Mouse (Mus musculus): ENCODE results near the gene Kif12. TPM values are rescaled to one million over a fixed set of nuclear protein-coding genes. Genes with fewer than 3 reads are reported as not detected.

The Kif12 gene
- polyA plus RNA-seq, 1 experiment = not detected

DNA sequence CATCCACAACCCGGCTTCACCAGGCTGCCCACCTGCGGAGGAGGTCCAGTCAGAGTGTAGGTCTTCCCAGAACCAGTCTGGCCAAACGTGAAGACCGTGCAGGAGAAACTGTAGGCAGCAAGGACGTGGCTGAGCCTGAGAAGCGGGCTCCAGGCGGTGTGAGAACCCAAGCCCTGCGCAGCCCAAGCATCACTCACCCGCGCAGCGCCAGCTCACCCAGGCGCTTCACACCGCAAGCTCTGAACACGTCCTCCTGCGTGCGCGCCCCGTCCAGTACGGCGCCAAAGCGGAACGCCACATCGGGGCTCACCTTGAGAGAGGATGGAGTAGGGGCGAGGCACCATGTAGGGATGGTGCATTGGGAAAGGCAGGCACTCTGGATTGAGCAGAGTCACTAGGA, 809 bp downstream of the Kif12 start:
- Histone ChIP-seq H3ac (ENCODE audit: control insufficient read depth, insufficient read length, low read depth) (no peak overlapping the region), H3K4me3 (ENCODE audit: insufficient read depth, poor library complexity, severe bottlenecking) (no peak overlapping the region), H3K36me3 (ENCODE audit: control insufficient read depth, insufficient read depth) (no peaks in the 10 kb centered on the region), H3K27me3 (ENCODE audit: control insufficient read depth, insufficient read depth, insufficient read length) (peaks cover 24% of the 10 kb centered on the region), H3K79me3 (ENCODE audit: low read depth) (no peaks in the 10 kb centered on the region), H3K79me2 (ENCODE audit: control insufficient read depth, insufficient read depth) (no peaks in the 10 kb centered on the region)
- no peak for TF ChIP-seq CEBPB (IDR thresholded peaks at IDR 0.05; ENCODE audit: low read depth)
- no peak for TF ChIP-seq MAX (IDR thresholded peaks at IDR 0.05)
- TF ChIP-seq FOSL1 (IDR thresholded peaks at IDR 0.05; ENCODE audit: insufficient read depth, low read length, poor library complexity, severe bottlenecking) = no peak
- no peak for TF ChIP-seq MYOD1 (IDR thresholded peaks at IDR 0.05; ENCODE audit: control insufficient read depth, insufficient read length, low read depth)
- TF ChIP-seq MYOG (IDR thresholded peaks at IDR 0.05; ENCODE audit: control insufficient read depth, extremely low read depth, insufficient read length) = no peak
- no peak for TF ChIP-seq CTCF (IDR thresholded peaks at IDR 0.05; ENCODE audit: control insufficient read depth, insufficient read depth, insufficient read length)
- no peak for TF ChIP-seq USF1 (IDR thresholded peaks at IDR 0.05; ENCODE audit: low read depth)

DNA sequence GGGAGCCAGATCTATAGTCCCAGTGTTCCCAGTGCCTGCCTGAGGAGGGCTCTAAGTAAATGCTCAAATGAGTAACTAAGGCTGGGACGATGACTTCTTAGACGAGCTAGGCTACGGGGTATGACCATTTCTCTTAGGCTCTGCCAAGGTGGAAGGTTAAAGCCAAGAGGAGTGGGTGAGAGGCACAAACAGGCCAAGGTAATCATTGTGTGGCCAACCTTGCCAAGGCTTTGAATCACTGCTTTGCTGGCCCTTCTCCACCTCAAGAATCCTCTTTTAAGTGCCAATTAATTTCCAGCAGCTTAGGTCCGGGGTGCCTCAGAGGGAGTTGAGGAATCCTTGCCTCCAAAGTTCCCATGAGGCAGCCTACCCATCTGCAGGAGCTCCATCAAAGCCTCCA, 1.9 kb downstream of the Kif12 start:
- no peak overlapping the region for H3K4me3 ChIP-seq (ENCODE audit: insufficient read depth, poor library complexity, severe bottlenecking)
- TF ChIP-seq USF1 (IDR thresholded peaks at IDR 0.05; ENCODE audit: low read depth) (no peak), MYOG (IDR thresholded peaks at IDR 0.05; ENCODE audit: control insufficient read depth, extremely low read depth, insufficient read length) (no peak), MAX (IDR thresholded peaks at IDR 0.05) (no peak), CEBPB (IDR thresholded peaks at IDR 0.05; ENCODE audit: low read depth) (no peak), CTCF (IDR thresholded peaks at IDR 0.05; ENCODE audit: control insufficient read depth, insufficient read depth, insufficient read length) (no peak)

DNA sequence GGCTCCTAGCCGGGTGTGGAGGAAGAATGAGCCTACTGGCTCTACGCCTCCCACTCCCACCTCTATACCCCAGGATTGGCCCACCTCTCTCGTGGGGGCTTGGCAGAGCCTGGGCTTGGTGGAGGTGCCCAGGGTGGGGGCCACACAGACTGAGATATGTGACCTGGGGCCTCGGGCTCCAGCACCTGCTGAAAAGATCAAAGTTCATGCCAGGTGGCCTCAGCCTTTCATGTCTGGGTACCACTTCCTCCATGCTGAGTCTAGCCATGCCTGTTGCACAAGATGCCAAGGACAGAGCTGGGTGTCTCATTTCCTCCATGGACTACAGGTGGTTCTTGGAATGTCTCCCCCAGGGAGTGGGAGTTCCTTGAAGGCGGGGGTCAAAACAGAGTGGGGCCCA, 5.6 kb downstream of the Kif12 start:
- Histone ChIP-seq H3K27me3 (ENCODE audit: control insufficient read depth, insufficient read depth, insufficient read length) (peaks cover 21% of the 10 kb centered on the region), H3K79me2 (ENCODE audit: control insufficient read depth, insufficient read depth) (no peaks in the 10 kb centered on the region), H3K79me3 (ENCODE audit: low read depth) (no peaks in the 10 kb centered on the region), H3ac (ENCODE audit: control insufficient read depth, insufficient read length, low read depth) (no peak overlapping the region), H3K4me3 (ENCODE audit: insufficient read depth, poor library complexity, severe bottlenecking) (no peak overlapping the region), H3K36me3 (ENCODE audit: control insufficient read depth, insufficient read depth) (no peaks in the 10 kb centered on the region)
- no peak for TF ChIP-seq USF1 (IDR thresholded peaks at IDR 0.05; ENCODE audit: low read depth)
- TF ChIP-seq MYOD1 (IDR thresholded peaks at IDR 0.05; ENCODE audit: control insufficient read depth, insufficient read length, low read depth) = no peak
- TF ChIP-seq CTCF (IDR thresholded peaks at IDR 0.05; ENCODE audit: control insufficient read depth, insufficient read depth, insufficient read length) = no peak
- TF ChIP-seq MYOG (IDR thresholded peaks at IDR 0.05; ENCODE audit: control insufficient read depth, extremely low read depth, insufficient read length) = no peak
- TF ChIP-seq FOSL1 (IDR thresholded peaks at IDR 0.05; ENCODE audit: insufficient read depth, low read length, poor library complexity, severe bottlenecking) = no peak
- TF ChIP-seq CEBPB (IDR thresholded peaks at IDR 0.05; ENCODE audit: low read depth) = no peak
- no peak for TF ChIP-seq MAX (IDR thresholded peaks at IDR 0.05)

More for the DNA sequence above, 1.9 kb downstream of the Kif12 start:
- no peaks in the 10 kb centered on the region for H3K79me2 ChIP-seq (ENCODE audit: control insufficient read depth, insufficient read depth)
- no peaks in the 10 kb centered on the region for H3K79me3 ChIP-seq (ENCODE audit: low read depth)
- H3ac ChIP-seq (ENCODE audit: control insufficient read depth, insufficient read length, low read depth) = no peak overlapping the region
- H3K36me3 ChIP-seq (ENCODE audit: control insufficient read depth, insufficient read depth) = no peaks in the 10 kb centered on the region
- H3K27me3 ChIP-seq (ENCODE audit: control insufficient read depth, insufficient read depth, insufficient read length) = peaks cover 27% of the 10 kb centered on the region

DNA sequence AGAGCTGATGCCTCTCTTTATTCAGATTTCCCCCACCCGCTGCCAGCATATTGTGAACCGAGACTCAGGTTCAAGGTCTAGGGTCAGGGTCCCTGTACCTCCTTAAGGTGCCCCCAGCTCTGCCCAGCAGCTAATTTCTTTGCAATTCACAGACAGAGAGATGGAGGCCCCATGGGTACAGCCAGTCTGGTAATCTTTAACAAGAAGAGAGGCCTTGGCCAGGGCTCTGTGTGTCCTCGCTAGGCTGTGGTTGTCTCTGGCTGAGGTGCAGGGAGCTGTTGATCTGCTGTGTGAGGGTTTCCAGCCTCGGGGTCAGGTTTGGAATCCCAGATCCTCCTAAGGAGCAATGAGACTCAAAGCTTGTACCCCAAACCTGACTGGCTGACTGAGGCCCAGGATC, 6.3 kb downstream of the Kif12 start:
- no peaks in the 10 kb centered on the region for H3K79me2 ChIP-seq (ENCODE audit: control insufficient read depth, insufficient read depth)
- H3ac ChIP-seq (ENCODE audit: control insufficient read depth, insufficient read length, low read depth) = no peak overlapping the region
- H3K79me3 ChIP-seq (ENCODE audit: low read depth) = no peaks in the 10 kb centered on the region
- no peaks in the 10 kb centered on the region for H3K36me3 ChIP-seq (ENCODE audit: control insufficient read depth, insufficient read depth)
- peaks cover 15% of the 10 kb centered on the region for H3K27me3 ChIP-seq (ENCODE audit: control insufficient read depth, insufficient read depth, insufficient read length)
- no peak overlapping the region for H3K4me3 ChIP-seq (ENCODE audit: insufficient read depth, poor library complexity, severe bottlenecking)
- no peak for TF ChIP-seq CTCF (IDR thresholded peaks at IDR 0.05; ENCODE audit: control insufficient read depth, insufficient read depth, insufficient read length)
- TF ChIP-seq USF1 (IDR thresholded peaks at IDR 0.05; ENCODE audit: low read depth) = no peak
- TF ChIP-seq MAX (IDR thresholded peaks at IDR 0.05) = no peak
- TF ChIP-seq CEBPB (IDR thresholded peaks at IDR 0.05; ENCODE audit: low read depth) = no peak
- TF ChIP-seq FOSL1 (IDR thresholded peaks at IDR 0.05; ENCODE audit: insufficient read depth, low read length, poor library complexity, severe bottlenecking) = no peak
- no peak for TF ChIP-seq MYOG (IDR thresholded peaks at IDR 0.05; ENCODE audit: control insufficient read depth, extremely low read depth, insufficient read length)
- no peak for TF ChIP-seq MYOD1 (IDR thresholded peaks at IDR 0.05; ENCODE audit: control insufficient read depth, insufficient read length, low read depth)

DNA sequence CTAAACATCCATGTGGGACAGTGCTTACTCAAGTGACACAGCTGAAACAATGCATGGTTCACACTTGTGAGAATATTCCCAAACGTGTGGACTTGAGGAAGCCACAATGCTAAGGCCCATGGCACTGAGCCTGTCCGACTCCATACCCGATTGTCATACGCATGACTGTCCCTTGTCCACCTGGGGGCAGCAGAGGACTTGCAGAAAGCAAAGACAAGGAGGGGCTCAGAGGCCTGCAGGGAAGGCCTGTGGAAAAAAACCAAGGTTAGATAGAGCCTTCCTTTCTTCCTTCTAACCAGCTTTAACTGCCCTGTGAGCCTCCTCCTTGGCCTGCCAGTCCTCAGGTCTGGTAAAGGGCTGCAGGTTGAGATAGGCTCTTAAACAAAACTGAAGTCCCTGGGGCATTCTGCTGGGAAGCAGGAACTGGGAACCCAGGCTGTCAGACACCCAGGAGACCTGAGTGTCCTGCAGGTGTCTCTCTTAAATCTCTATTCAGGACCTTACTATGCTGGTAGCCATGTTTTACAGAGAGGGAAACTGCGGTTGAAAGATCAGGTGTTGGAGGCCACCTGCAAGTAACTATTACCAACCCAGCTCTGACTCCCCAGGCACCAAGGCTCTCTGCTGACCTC, 12.9 kb downstream of the Kif12 start:
- Histone ChIP-seq H3K79me2 (ENCODE audit: control insufficient read depth, insufficient read depth) (no peaks in the 10 kb centered on the region), H3K79me3 (ENCODE audit: low read depth) (no peaks in the 10 kb centered on the region), H3ac (ENCODE audit: control insufficient read depth, insufficient read length, low read depth) (no peak overlapping the region), H3K36me3 (ENCODE audit: control insufficient read depth, insufficient read depth) (no peaks in the 10 kb centered on the region), H3K27me3 (ENCODE audit: control insufficient read depth, insufficient read depth, insufficient read length) (peaks cover 13% of the 10 kb centered on the region), H3K4me3 (ENCODE audit: insufficient read depth, poor library complexity, severe bottlenecking) (no peak overlapping the region)
- peak; percentile 46 for TF ChIP-seq CTCF (IDR thresholded peaks at IDR 0.05; ENCODE audit: control insufficient read depth, insufficient read depth, insufficient read length)
- no peak for TF ChIP-seq MAX (IDR thresholded peaks at IDR 0.05)
- TF ChIP-seq MYOG (IDR thresholded peaks at IDR 0.05; ENCODE audit: control insufficient read depth, extremely low read depth, insufficient read length) = no peak

DNA sequence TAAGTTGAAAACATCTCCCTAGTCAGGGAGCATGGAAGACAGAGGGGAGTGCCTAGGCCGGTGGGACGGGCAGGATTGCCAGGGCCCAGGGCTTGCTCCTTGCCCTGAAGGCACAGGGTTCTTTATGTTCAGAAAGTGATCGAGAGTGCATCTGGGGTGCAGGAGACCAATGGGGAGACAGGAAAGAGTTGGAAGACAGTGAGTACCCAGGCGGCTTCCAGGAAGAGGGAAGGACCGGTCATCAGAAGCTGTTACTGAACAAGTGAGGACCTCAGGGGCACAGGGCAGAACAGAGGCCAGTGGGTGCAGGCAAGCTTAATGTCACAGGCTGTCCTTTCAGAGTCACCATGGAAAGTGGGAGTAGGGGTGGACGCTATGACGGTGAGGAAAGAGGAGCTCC, 13.7 kb downstream of the Kif12 start:
- TF ChIP-seq MAX (IDR thresholded peaks at IDR 0.05) (no peak), FOSL1 (IDR thresholded peaks at IDR 0.05; ENCODE audit: insufficient read depth, low read length, poor library complexity, severe bottlenecking) (no peak), MYOG (IDR thresholded peaks at IDR 0.05; ENCODE audit: control insufficient read depth, extremely low read depth, insufficient read length) (no peak), CTCF (IDR thresholded peaks at IDR 0.05; ENCODE audit: control insufficient read depth, insufficient read depth, insufficient read length) (no peak), USF1 (IDR thresholded peaks at IDR 0.05; ENCODE audit: low read depth) (no peak), CEBPB (IDR thresholded peaks at IDR 0.05; ENCODE audit: low read depth) (no peak), MYOD1 (IDR thresholded peaks at IDR 0.05; ENCODE audit: control insufficient read depth, insufficient read length, low read depth) (no peak)
- H3ac ChIP-seq (ENCODE audit: control insufficient read depth, insufficient read length, low read depth) = no peak overlapping the region
- peaks cover 18% of the 10 kb centered on the region for H3K27me3 ChIP-seq (ENCODE audit: control insufficient read depth, insufficient read depth, insufficient read length)
- no peaks in the 10 kb centered on the region for H3K79me2 ChIP-seq (ENCODE audit: control insufficient read depth, insufficient read depth)
- H3K79me3 ChIP-seq (ENCODE audit: low read depth) = no peaks in the 10 kb centered on the region
- no peak overlapping the region for H3K4me3 ChIP-seq (ENCODE audit: insufficient read depth, poor library complexity, severe bottlenecking)
- no peaks in the 10 kb centered on the region for H3K36me3 ChIP-seq (ENCODE audit: control insufficient read depth, insufficient read depth)

Measured in C2C12 (cell line).